Mouse (Mus musculus): ENCODE measurements at regions not wholly inside any gene's neighbourhood (a gene's known extent, or its start where the extent isn't known, plus 50 kb on each side); places are given as distances from the start of the nearest gene placed in this dataset.

DNA sequence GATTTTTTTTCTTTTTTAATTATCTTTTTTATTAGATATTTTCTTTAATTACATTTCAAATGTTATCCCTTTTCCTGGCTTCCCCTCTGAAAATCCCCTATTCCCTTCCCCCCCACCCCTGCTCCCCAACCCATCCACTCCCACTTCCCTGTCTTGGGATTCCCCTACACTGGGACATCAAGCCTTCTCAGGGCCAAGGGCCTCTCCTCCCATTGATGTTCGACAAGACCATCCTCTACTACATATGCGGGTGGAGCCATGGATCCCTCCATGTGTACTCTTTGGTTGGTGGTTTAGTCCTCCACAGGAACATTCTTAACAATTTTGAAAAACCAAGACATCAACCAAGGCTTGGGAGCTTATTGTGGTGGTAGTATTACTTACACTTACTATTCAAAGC lies 77.5 kb upstream of the Gm47985 start:
- WGBS, result 94% methylated on average over 2 of the region's 2 CpGs
- H3K4me2 ChIP-seq, result no peak overlapping the region
- H3K27me3 ChIP-seq, result no peaks in the 10 kb centered on the region
- no peak overlapping the region for H3K4me3 ChIP-seq (replicated peaks)
- H3K9ac ChIP-seq (replicated peaks), result no peak overlapping the region
- no peaks in the 10 kb centered on the region for H3K36me3 ChIP-seq
- ATAC-seq (ENCODE audit: insufficient number of reproducible peaks, insufficient read depth, low FRiP score, low TSS enrichment, low read depth), result no peak
- no peaks in the 10 kb centered on the region for H3K9me3 ChIP-seq
- H3K4me1 ChIP-seq (replicated peaks), result peaks cover 9% of the 10 kb centered on the region
- no peak overlapping the region for H3K27ac ChIP-seq

DNA sequence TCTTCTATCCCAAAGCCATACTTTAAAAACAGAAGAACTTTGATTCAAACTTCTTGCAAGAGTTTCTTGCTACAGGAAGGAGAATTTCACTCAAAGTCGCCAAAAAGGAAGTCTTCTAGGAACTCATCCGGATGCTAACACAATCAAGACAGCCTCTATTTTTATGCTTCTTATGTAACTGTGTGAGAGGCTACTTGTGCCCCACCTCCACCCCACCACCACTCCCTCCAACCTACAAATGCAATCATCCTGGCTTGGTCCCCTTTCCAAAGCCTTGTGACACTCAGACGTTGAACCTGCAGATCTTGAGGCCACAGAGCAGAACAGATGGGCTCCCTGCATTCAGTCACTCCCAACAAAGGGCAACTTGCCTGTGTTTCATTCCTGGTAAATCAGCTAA lies 77.1 kb upstream of the Gm47985 start:
- H3K9me3 ChIP-seq, result no peaks in the 10 kb centered on the region
- H3K9ac ChIP-seq (replicated peaks), result no peak overlapping the region
- WGBS, result 59% methylated on average over 3 of the region's 3 CpGs
- H3K4me2 ChIP-seq, result no peak overlapping the region
- no peak for ATAC-seq (ENCODE audit: insufficient number of reproducible peaks, insufficient read depth, low FRiP score, low TSS enrichment, low read depth)
- no peaks in the 10 kb centered on the region for H3K36me3 ChIP-seq
- H3K4me1 ChIP-seq (replicated peaks), result peaks cover 9% of the 10 kb centered on the region
- no peaks in the 10 kb centered on the region for H3K27me3 ChIP-seq
- H3K4me3 ChIP-seq (replicated peaks), result no peak overlapping the region
- no peak overlapping the region for H3K27ac ChIP-seq

DNA sequence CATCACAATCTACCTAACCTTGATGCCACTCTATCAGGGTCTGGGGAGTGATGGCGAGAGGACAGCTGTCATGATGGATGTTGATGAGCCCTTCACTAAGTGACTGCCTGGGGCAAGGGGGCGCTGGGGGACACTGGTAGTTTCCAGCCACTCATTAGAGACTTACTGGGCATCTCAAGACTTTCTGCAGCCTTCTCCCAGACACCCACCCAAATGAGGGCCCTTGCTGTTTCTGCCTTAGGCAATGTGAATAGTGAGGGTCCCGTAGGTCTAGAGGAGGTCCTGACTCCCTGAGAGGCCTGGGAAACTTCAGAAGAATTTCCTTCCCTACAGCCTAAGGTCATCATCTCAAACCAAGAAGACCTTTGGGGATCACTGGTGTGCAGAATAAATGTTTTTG lies 74.9 kb upstream of the Gm47985 start:
- Histone ChIP-seq H3K4me2 (no peak overlapping the region), H3K9me3 (no peaks in the 10 kb centered on the region), H3K27ac (no peak overlapping the region), H3K4me1 (replicated peaks) (peaks cover 13% of the 10 kb centered on the region), H3K4me3 (replicated peaks) (no peak overlapping the region), H3K36me3 (no peaks in the 10 kb centered on the region), H3K9ac (replicated peaks) (no peak overlapping the region), H3K27me3 (no peaks in the 10 kb centered on the region)
- no peak for ATAC-seq (ENCODE audit: insufficient number of reproducible peaks, insufficient read depth, low FRiP score, low TSS enrichment, low read depth)
- 69% methylated on average over 3 of the region's 3 CpGs for WGBS

DNA sequence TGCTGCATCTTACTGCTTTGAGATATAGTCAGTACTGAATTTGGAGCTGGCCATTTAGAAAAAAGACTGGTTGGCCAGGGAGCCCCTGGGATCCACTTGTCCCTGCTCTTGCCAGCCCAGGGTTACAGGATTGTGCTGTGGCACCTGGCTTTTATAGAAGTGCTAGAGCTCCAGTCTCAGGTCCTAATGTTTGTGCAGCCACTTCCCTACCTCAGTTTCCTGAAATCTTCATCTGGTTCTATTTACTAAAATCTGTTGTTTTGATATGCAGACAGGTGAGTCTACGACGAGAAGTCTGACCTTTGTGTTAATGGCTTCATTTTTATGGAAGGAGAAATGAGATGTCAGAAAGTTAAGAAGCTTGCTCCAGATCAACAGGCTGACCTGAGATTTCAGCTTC lies 73.0 kb upstream of the Gm47985 start:
- H3K4me1 ChIP-seq (replicated peaks), result peaks cover 15% of the 10 kb centered on the region
- no peaks in the 10 kb centered on the region for H3K27me3 ChIP-seq
- no peaks in the 10 kb centered on the region for H3K36me3 ChIP-seq
- H3K4me2 ChIP-seq, result no peak overlapping the region
- H3K27ac ChIP-seq, result no peak overlapping the region
- no peak overlapping the region for H3K4me3 ChIP-seq (replicated peaks)
- no peaks in the 10 kb centered on the region for H3K9me3 ChIP-seq
- no peak overlapping the region for H3K9ac ChIP-seq (replicated peaks)
- WGBS, result 41% methylated on average over 2 of the region's 2 CpGs
- no peak for ATAC-seq (ENCODE audit: insufficient number of reproducible peaks, insufficient read depth, low FRiP score, low TSS enrichment, low read depth)

DNA sequence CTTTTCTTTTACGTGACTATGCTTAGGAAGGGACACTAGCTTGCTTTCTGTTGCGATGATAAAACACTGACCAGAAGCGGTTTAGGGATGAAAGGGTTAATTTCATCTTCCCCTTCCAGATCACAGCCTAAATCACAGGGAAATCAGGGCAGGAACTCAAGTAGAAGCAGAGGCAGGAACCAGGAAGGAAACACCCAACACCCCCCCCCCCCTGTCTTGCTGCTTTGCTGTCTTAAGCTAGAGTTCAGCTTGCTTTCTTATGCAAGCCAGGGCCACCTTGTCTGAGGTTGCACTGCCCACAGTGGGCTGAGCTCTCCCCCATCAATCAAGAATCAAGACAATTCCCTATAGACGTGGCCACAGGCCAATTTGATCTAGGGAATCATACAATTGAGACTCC lies 71.9 kb upstream of the Gm47985 start:
- Histone ChIP-seq H3K4me2 (no peak overlapping the region), H3K4me3 (replicated peaks) (no peak overlapping the region), H3K27ac (no peak overlapping the region), H3K9me3 (no peaks in the 10 kb centered on the region), H3K27me3 (no peaks in the 10 kb centered on the region), H3K9ac (replicated peaks) (no peak overlapping the region), H3K4me1 (replicated peaks) (peaks cover 15% of the 10 kb centered on the region), H3K36me3 (no peaks in the 10 kb centered on the region)
- WGBS, result 70% methylated on average over 4 of the region's 4 CpGs
- ATAC-seq (ENCODE audit: insufficient number of reproducible peaks, insufficient read depth, low FRiP score, low TSS enrichment, low read depth), result no peak

DNA sequence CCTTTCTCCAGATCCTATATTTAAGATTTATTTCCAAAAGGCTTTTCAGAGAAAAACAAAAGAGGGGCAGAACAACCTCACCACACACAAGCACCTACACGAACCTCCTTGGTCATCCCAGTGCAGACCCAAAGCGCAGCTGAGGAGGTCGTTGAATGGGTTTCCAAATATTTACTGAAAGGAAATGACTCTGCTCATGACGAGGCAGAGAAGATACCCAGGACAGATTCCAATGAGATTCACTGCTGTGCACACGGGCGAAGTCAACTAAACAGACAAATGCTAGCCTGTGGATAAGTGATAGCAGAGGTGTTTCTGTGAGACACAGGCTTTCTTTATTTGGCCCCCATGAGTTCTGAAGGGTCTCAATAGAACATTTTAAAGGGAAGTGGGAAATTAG lies 70.7 kb upstream of the Gm47985 start:
- no peak overlapping the region for H3K4me3 ChIP-seq (replicated peaks)
- H3K36me3 ChIP-seq, result no peaks in the 10 kb centered on the region
- H3K4me1 ChIP-seq (replicated peaks), result peaks cover 15% of the 10 kb centered on the region
- ATAC-seq (ENCODE audit: insufficient number of reproducible peaks, insufficient read depth, low FRiP score, low TSS enrichment, low read depth), result no peak
- no peaks in the 10 kb centered on the region for H3K9me3 ChIP-seq
- no peak overlapping the region for H3K27ac ChIP-seq
- no peaks in the 10 kb centered on the region for H3K27me3 ChIP-seq
- WGBS, result 55% methylated on average over 6 of the region's 6 CpGs
- H3K4me2 ChIP-seq, result no peak overlapping the region
- H3K9ac ChIP-seq (replicated peaks), result no peak overlapping the region

DNA sequence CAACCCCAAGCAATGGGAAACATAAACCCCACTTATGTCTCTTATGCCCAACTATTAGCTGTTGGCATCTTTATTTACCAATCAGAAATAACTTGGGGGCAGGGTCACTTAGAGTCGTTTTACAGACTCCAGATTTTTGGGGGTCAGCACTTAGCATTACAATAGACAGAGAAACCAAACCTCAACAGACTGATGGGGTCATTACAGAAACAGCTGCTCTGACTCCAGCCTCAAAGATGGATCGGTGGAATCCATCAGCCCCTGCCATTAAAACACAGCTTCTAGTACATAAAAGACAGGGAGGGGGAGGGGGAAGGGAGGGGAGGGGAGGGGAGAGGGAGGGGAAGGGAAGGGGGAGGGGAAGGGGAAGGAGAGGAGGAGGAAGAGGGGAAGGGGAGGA lies 69.9 kb upstream of the Gm47985 start:
- WGBS, result 9% methylated on average over 2 of the region's 2 CpGs

DNA sequence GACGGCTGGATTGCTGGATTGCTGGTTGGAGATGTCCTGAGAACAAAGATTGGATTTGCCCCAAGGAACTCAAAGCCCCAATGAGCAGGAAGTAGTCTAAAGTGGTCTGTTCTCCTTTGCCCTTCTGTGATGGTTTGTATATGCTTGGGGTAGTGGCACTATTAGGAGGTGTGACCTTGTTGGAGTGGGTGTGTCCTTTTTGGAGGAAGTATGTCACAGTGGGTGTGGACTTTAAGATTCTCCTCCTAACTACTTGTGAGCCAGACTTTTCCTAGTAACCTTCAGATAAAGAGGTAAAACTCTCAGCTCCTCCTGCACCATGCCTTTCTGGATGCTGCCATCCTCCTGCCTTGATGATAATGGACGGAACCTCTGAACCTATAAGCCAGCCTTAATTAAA lies 69.1 kb upstream of the Gm47985 start:
- Histone ChIP-seq H3K4me2 (no peak overlapping the region), H3K9ac (replicated peaks) (no peak overlapping the region), H3K27ac (no peak overlapping the region), H3K9me3 (no peaks in the 10 kb centered on the region), H3K4me1 (replicated peaks) (peaks cover 16% of the 10 kb centered on the region), H3K36me3 (no peaks in the 10 kb centered on the region), H3K4me3 (replicated peaks) (no peak overlapping the region), H3K27me3 (no peaks in the 10 kb centered on the region)
- WGBS, result 60% methylated on average over 2 of the region's 2 CpGs
- no peak for ATAC-seq (ENCODE audit: insufficient number of reproducible peaks, insufficient read depth, low FRiP score, low TSS enrichment, low read depth)

More for the DNA sequence above, 69.9 kb upstream of the Gm47985 start:
- no peaks in the 10 kb centered on the region for H3K9me3 ChIP-seq
- peaks cover 15% of the 10 kb centered on the region for H3K4me1 ChIP-seq (replicated peaks)
- 0 out of 2 replicates have a peak, but pooled peaks have one; percentile 54 for ATAC-seq (ENCODE audit: insufficient number of reproducible peaks, insufficient read depth, low FRiP score, low TSS enrichment, low read depth)
- no peak overlapping the region for H3K27ac ChIP-seq
- H3K36me3 ChIP-seq, result no peaks in the 10 kb centered on the region
- no peak overlapping the region for H3K4me3 ChIP-seq (replicated peaks)
- 0 out of 2 replicates have a peak overlapping the region, but pooled peaks have one; percentile 10 for H3K4me2 ChIP-seq
- H3K9ac ChIP-seq (replicated peaks), result no peak overlapping the region
- H3K27me3 ChIP-seq, result no peaks in the 10 kb centered on the region

DNA sequence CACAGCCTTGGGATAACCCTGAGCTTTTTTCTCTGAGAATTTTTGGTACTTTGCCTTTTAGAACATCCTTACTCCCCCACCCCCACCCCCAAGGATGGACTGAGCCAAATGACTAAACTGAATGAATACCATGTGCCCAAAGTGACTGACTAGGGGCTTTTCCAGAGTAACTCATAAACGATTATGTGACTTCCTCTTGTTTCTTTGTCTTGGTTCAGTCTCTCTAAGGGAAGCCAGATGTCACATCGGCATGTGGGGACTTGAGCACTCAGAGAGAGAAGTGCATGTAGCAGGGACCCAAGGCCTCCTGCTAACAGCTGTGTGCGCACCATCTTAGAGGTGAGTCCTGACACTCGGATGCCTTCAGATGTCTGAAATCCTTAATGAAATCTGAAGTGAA lies 63.8 kb upstream of the Gm47985 start:
- no peak for ATAC-seq (ENCODE audit: insufficient number of reproducible peaks, insufficient read depth, low FRiP score, low TSS enrichment, low read depth)
- Histone ChIP-seq H3K9me3 (no peaks in the 10 kb centered on the region), H3K27ac (no peak overlapping the region)

DNA sequence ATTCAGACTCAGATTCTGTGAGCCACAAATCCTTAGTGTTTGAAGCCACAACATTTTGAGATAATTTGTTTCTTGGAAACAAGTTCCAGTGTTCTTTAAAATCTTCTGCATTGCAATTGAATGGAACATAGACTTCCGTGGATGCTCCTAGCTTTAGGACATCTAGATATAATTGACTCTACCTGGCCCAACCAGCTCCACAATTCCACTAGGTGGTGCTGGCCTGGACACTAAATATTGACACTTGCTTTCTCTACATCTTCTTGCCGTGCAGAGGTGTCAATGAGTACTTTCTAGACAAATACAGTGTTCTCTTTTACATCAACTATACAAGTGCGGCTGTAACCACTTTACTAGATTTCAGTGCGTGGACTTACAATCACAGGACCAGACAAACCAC lies 63.4 kb upstream of the Gm47985 start:
- 80% methylated on average over 4 of the region's 4 CpGs for WGBS
- Histone ChIP-seq H3K4me3 (replicated peaks) (no peak overlapping the region), H3K4me1 (replicated peaks) (peaks cover 11% of the 10 kb centered on the region), H3K27ac (no peak overlapping the region; the same call in 1 of the 2 replicates), H3K36me3 (no peaks in the 10 kb centered on the region), H3K9ac (replicated peaks) (no peak overlapping the region), H3K27me3 (no peaks in the 10 kb centered on the region), H3K9me3 (no peaks in the 10 kb centered on the region), H3K4me2 (no peak overlapping the region)
- ATAC-seq (ENCODE audit: insufficient number of reproducible peaks, insufficient read depth, low FRiP score, low TSS enrichment, low read depth), result no peak

More for the DNA sequence above, 63.8 kb upstream of the Gm47985 start:
- Histone ChIP-seq H3K27me3 (no peaks in the 10 kb centered on the region), H3K4me2 (no peak overlapping the region), H3K36me3 (no peaks in the 10 kb centered on the region), H3K9ac (replicated peaks) (no peak overlapping the region), H3K4me1 (replicated peaks) (peaks cover 11% of the 10 kb centered on the region), H3K4me3 (replicated peaks) (no peak overlapping the region)
- WGBS, result 16% methylated on average over 4 of the region's 4 CpGs

DNA sequence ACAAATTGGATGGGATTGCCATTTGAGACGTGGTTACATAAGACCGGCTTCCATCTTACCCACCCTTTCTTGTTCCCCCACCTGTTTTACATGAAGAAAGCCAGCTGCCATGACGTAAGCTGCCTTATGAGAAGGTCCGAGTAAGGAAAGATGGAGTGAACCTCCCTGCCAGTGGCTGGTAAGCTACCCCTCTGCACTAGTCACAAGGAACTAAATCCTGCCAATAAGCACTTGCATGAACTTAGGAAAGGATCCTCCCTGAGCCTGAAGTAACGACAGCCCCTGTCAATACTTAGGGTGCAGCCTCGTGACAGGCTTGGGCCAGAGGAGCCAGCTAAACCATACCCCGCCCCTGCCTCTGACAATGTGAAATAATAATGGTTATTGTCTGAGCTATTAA lies 62.8 kb upstream of the Gm47985 start:
- Histone ChIP-seq H3K27ac (no peak overlapping the region), H3K4me1 (replicated peaks) (peaks cover 11% of the 10 kb centered on the region), H3K9me3 (no peaks in the 10 kb centered on the region), H3K36me3 (no peaks in the 10 kb centered on the region), H3K9ac (replicated peaks) (no peak overlapping the region), H3K27me3 (no peaks in the 10 kb centered on the region), H3K4me3 (replicated peaks) (no peak overlapping the region), H3K4me2 (no peak overlapping the region)
- no peak for ATAC-seq (ENCODE audit: insufficient number of reproducible peaks, insufficient read depth, low FRiP score, low TSS enrichment, low read depth)
- WGBS, result 81% methylated on average over 7 of the region's 7 CpGs

DNA sequence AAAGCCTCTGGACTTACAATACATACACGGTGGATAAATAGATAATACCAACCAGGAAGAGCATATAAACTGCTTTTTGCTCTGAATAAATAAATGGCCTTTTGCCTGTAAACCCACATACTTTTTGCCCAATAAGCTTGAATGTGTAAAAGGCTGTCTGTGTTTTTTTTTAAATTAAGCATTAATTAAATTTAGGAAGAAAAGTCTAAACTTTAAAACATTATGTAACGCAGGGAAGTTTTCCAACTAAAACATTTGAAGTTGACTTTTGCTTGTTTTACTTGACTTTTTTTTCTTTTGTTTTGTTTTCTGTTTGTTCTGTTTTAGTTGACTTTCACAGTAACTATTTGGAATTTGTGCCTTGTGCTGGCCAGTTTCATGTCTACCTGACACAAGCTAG lies 60.7 kb upstream of the Gm47985 start:
- H3K4me2 ChIP-seq, result no peak overlapping the region

More for the DNA sequence above, 60.7 kb upstream of the Gm47985 start:
- no peaks in the 10 kb centered on the region for H3K27me3 ChIP-seq
- peaks cover 11% of the 10 kb centered on the region for H3K4me1 ChIP-seq (replicated peaks)
- H3K4me3 ChIP-seq (replicated peaks), result no peak overlapping the region
- no peak overlapping the region for H3K9ac ChIP-seq (replicated peaks)
- 91% methylated on average over 2 of the region's 2 CpGs for WGBS
- no peak for ATAC-seq (ENCODE audit: insufficient number of reproducible peaks, insufficient read depth, low FRiP score, low TSS enrichment, low read depth)
- H3K9me3 ChIP-seq, result no peaks in the 10 kb centered on the region
- no peaks in the 10 kb centered on the region for H3K36me3 ChIP-seq
- H3K27ac ChIP-seq, result no peak overlapping the region
